15 mouse cellular contexts compared by ENCODE assay signal in genomic region chrX:6658820-6659324, GRCm38 (mm10).
A peak's percentile ranks its signal among the peaks of the same experiment; 100 is the strongest.
DNase-seq lines count a peak whose midpoint lies in the region; TF ChIP-seq lines count a peak whose summit lies in the region.
"Had no signal": no experiment of that assay in that cellular context is flagged by ENCODE, and none has a peak within 500 bp of the region (broad histone marks: within the 10 kb centered on the region; RNA-seq: fewer than 3 reads in every experiment).

No protein-coding gene starts in this region.

- no peaks in the 10 kb centered on the region for H3K9me3 ChIP-seq in CH12.LX (replicated peaks; ENCODE audit: low read length)
- H3K9me3 ChIP-seq: G1E had no signal

- no peak for TF ChIP-seq RAD21 in CH12.LX (IDR thresholded peaks at IDR 0.05; ENCODE audit: low read depth, low read length)

- peak; percentile 17 for DNase-seq in CH12.LX (ENCODE audit: extremely low read depth)
- DNase-seq in layer of hippocampus, postnatal 14 days (ENCODE audit: low spot score in 2 of 2) = no peak
- DNase-seq: adrenal gland, adult 2 months; adrenal gland, adult 8-10 months; adrenal gland, postnatal 10 days; adrenal gland, postnatal 14 days; adrenal gland, postnatal 25 days; adrenal gland, postnatal 36 days; B cell, adult 2 months; cerebellum, adult 11 months; cerebellum, adult 11-12 months; cerebellum, adult 18-20 months; cerebellum, adult 2 months; cerebellum, adult 8-10 months had no signal

- dilution Hi-C loops in CH12.LX (cut with MboI; ENCODE audit: extremely low pct_ligation_motif_present, extremely low pct_unique_long_range_greater_than_20kb, low sequenced_read_pairs) = no loop called here

- H3K27ac ChIP-seq in CH12.LX (ENCODE audit: insufficient read depth, low read depth) = no peak overlapping the region

- TF ChIP-seq POLR2A in CH12.LX (IDR thresholded peaks at IDR 0.05; ENCODE audit: low read depth, low read length) = no peak

- H3K27me3 ChIP-seq in CH12.LX (replicated peaks) = no peaks in the 10 kb centered on the region

- H3K36me3 ChIP-seq in CH12.LX (replicated peaks in 1 of 2; ENCODE audit: control insufficient read depth in 1 of 2, insufficient read depth in 1 of 2, low read length in 1 of 2) = no peaks in the 10 kb centered on the region
- H3K36me3 ChIP-seq: G1E had no signal

- in situ Hi-C loops in CH12.LX (cut with MboI; ENCODE audit: low pct_ligation_motif_present, low pct_unique_long_range_greater_than_20kb, low sequenced_read_pairs) = no loop called here

- H3K4me2 ChIP-seq in CH12.LX (ENCODE audit: insufficient read depth, low read depth, poor library complexity, severe bottlenecking) = no peak overlapping the region

- TF ChIP-seq CTCF in CH12.LX (conservative IDR thresholded peaks at IDR 0.05 in 1 of 2, IDR thresholded peaks at IDR 0.05 in 1 of 2; ENCODE audit: low read depth in 2 of 2, low read length in 2 of 2) = no peak

- peaks cover 2 to 6% of the 10 kb centered on the region in 2 experiments; a peak in 2 of 4 replicates for H3K4me1 ChIP-seq in CH12.LX (ENCODE audit: control insufficient read depth in 1 of 2, insufficient read depth in 2 of 2)

- TF ChIP-seq EP300 in CH12.LX (IDR thresholded peaks at IDR 0.05; ENCODE audit: low read length) = peak; percentile 87

- H3K79me2 ChIP-seq in CH12.LX (replicated peaks; ENCODE audit: control insufficient read depth, extremely low read depth, insufficient read depth, poor library complexity, severe bottlenecking) = no peaks in the 10 kb centered on the region

- H3K9ac ChIP-seq in CH12.LX (ENCODE audit: insufficient read depth, low read depth) = no peak overlapping the region

- H3K4me3 ChIP-seq in CH12.LX (replicated peaks in 1 of 3; ENCODE audit: low read depth in 2 of 3, low read length in 2 of 3, poor library complexity in 1 of 3) = no peak overlapping the region

TF ChIP-seq in CH12.LX, 34 proteins besides CTCF, POLR2A, EP300 and RAD21:
- TF ChIP-seq RCOR1 (conservative IDR thresholded peaks at IDR 0.05; ENCODE audit: low read depth, low read length) (0 out of 2 replicates have a peak, but pooled peaks have one; percentile 32), IRF4 (IDR thresholded peaks at IDR 0.05; ENCODE audit: low read depth, low read length) (peak; percentile 73; the same call in 1 of the 2 replicates), MYC (IDR thresholded peaks at IDR 0.05; ENCODE audit: low read depth, low read length) (no peak), JUND (conservative IDR thresholded peaks at IDR 0.05; ENCODE audit: low read depth, low read length) (no peak; the same call in 1 of the 2 replicates), JUN (IDR thresholded peaks at IDR 0.05; ENCODE audit: insufficient read depth, low read depth, low read length) (peak; percentile 52), ZNF384 (IDR thresholded peaks at IDR 0.05; ENCODE audit: low read depth, low read length) (peak; percentile 91), NRF1 (IDR thresholded peaks at IDR 0.05; ENCODE audit: low read depth, low read length) (no peak)
TF ChIP-seq in CH12.LX: peak in this region for 4.
